Mouse (Mus musculus) megakaryocyte, embryonic 14.5 days (primary cell): Measurements from ENCODE around the gene Nlrx1. TPM values are rescaled to one million over a fixed set of nuclear protein-coding genes. Genes with fewer than 3 reads are reported as not detected.
A peak's percentile ranks its signal among the peaks of the same experiment; 100 is the strongest.
"Not testable (repeated sequence)": the region's sequence is repeated elsewhere in the genome, so short reads cannot be mapped to it uniquely, and the experiment has no call there.

Source experiments
- H3K27me3 ChIP-seq: replicated peaks from 2 replicates; pipeline ENCODE3; 2012; ENCODE audit warnings: inconsistent platforms
- H3K36me3 ChIP-seq: replicated peaks from 2 replicates; pipeline ENCODE3; 2012; ENCODE audit warnings: low read length, inconsistent platforms, mixed read lengths
- H3K4me1 ChIP-seq: 2 replicates; pipeline ENCODE4 v1.6.1; 2012; ENCODE audit warnings: inconsistent platforms
- H3K4me3 ChIP-seq: replicated peaks from 2 replicates; pipeline ENCODE3; 2012; ENCODE audit warnings: moderate library complexity, mild to moderate bottlenecking, inconsistent platforms
- H3K9me3 ChIP-seq: 2 replicates; pipeline ENCODE4 v1.6.1; 2012; ENCODE audit warnings: inconsistent platforms
- FLI1 ChIP-seq: IDR thresholded peaks from 2 replicates; pipeline ENCODE4 v1.6.1; 2012; ENCODE audit warnings: low read length, inconsistent platforms, mixed read lengths
- GATA1 ChIP-seq: IDR thresholded peaks from 3 replicates; pipeline ENCODE4 v1.6.1; 2012; ENCODE audit warnings: mixed read lengths, low read length, inconsistent platforms, borderline replicate concordance
- polyA plus RNA-seq: library from polyadenylated mRNA; stranded (reverse); fragments of >175 nt; gene quantifications from 2 replicates; pipeline ENCODE4 v1.2.3, GENCODE M21; 2012; ENCODE audit warnings: low replicate concordance; ENCODE audit not compliant: insufficient read depth

Gene Nlrx1
- polyA plus RNA-seq, 1 experiment = 12.5 TPM

DNA sequence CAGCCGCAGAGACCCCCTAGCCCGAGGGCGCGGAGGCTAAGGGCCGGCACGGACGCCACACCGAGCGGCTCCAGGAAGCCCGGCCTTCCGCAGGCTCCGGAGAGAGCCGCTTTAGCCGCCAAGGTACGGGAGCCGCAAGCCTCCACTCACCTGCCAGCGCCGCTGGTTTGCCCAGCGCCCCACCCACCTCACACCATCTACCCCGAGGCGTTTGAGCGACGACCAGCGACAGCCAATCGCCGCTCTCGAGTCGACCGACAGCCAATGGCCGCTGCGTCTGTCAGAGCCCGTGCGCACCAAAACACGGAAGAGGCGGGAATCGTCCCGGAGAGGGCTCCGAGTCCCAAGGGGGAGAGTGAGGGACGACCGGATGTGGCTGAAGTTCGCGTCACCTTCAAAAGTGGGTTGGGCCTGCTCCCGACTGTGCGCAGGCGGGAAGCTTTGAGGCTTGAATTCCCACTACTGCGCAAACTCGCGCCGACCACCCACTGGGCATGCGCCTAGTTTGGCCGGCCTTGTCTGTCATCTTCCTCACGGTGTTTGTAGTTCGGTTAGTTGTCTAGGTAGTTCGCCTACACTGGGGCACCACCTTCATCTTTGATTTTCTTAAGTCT is 37.2 kb upstream of the Nlrx1 start, which contains the start of gene Hinfp:
Hinfp (minus strand) TSS at position 206 of the 614 bp plus-strand sequence.
- TF ChIP-seq FLI1 = peak; percentile 99; the same call in 1 of the 2 replicates
- TF ChIP-seq GATA1 = no peak
- H3K9me3 ChIP-seq = no peaks in the 10 kb centered on the region
- peak within 1 kb of the TSS; percentile 93 for H3K4me3 ChIP-seq
- H3K27me3 ChIP-seq = no peaks in the 10 kb centered on the region
- H3K36me3 ChIP-seq = peaks cover 50% of the 10 kb centered on the region
- peaks cover 46% of the 10 kb centered on the region for H3K4me1 ChIP-seq

DNA sequence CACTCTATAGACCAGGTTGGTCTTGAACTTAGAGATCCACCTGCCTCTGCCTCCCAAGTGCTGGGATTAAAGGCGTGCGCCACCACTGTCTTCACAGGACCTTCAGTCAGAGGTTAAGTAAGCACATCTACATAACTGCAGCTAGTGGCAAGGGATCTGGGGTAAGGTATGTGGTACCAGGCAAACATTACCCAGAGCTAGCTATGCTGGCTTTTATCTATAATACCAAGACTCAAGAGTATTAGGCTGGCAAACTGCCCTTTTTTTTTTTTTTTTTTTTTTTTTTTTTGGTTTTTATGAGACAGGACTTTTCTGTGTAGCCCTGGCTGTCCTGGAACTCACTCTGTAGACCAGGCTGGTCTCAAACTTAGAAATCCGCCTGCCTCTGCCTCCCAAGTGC is 31.6 kb upstream of the Nlrx1 start:
- not testable (repeated sequence) for H3K27me3 ChIP-seq, H3K9me3 ChIP-seq
- H3K4me3 ChIP-seq = peak overlapping the region; percentile 33
- H3K36me3 ChIP-seq = peaks cover 85% of the 10 kb centered on the region
- peaks cover 69% of the 10 kb centered on the region for H3K4me1 ChIP-seq

DNA sequence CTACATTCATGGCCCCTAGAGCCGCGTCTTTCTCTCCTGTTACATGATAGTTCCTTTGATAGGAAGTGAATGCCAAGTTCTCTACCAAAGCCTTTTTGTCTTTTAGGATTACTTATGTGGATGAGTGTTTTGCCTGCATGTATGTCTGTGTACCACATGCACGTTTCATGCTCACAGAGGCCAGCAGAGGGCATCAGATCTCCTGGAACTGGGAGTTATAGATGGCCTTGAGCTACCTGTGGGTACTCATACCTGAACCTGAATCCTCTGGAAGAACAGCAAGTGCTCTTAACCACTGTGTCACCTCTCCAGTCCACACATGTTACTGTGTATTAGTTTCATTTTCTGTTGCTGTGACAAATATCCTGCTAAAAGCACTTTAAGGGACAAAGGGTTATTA is 24.1 kb upstream of the Nlrx1 start:
- H3K4me1 ChIP-seq = peaks cover 19% of the 10 kb centered on the region
- H3K27me3 ChIP-seq = peaks cover 20% of the 10 kb centered on the region
- no peak overlapping the region for H3K4me3 ChIP-seq
- no peak for TF ChIP-seq GATA1
- no peak for TF ChIP-seq FLI1
- peaks cover 82% of the 10 kb centered on the region for H3K36me3 ChIP-seq
- peaks cover 14% of the 10 kb centered on the region for H3K9me3 ChIP-seq

DNA sequence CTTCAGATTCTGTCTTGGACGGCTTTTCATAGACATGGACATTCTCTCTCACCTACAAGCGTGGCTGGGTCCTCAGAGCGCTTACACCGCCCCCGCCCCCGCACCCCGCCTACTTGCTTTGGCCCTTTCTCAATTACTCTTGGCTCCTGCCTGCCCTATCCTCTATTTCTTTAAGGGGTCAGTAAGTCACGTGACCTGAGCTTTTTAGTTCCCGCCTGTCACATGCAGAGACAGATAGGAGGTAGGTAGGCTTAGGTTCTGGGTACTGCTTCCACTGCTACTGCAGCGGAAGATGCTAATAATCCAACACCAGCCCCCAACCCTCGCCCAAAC is 20.5 kb upstream of the Nlrx1 start:
- peaks cover 49% of the 10 kb centered on the region for H3K36me3 ChIP-seq
- H3K4me3 ChIP-seq = no peak overlapping the region
- peaks cover 16% of the 10 kb centered on the region for H3K9me3 ChIP-seq
- peaks cover 37% of the 10 kb centered on the region for H3K4me1 ChIP-seq
- peaks cover 47% of the 10 kb centered on the region for H3K27me3 ChIP-seq
- TF ChIP-seq GATA1 (no peak), FLI1 (no peak)

DNA sequence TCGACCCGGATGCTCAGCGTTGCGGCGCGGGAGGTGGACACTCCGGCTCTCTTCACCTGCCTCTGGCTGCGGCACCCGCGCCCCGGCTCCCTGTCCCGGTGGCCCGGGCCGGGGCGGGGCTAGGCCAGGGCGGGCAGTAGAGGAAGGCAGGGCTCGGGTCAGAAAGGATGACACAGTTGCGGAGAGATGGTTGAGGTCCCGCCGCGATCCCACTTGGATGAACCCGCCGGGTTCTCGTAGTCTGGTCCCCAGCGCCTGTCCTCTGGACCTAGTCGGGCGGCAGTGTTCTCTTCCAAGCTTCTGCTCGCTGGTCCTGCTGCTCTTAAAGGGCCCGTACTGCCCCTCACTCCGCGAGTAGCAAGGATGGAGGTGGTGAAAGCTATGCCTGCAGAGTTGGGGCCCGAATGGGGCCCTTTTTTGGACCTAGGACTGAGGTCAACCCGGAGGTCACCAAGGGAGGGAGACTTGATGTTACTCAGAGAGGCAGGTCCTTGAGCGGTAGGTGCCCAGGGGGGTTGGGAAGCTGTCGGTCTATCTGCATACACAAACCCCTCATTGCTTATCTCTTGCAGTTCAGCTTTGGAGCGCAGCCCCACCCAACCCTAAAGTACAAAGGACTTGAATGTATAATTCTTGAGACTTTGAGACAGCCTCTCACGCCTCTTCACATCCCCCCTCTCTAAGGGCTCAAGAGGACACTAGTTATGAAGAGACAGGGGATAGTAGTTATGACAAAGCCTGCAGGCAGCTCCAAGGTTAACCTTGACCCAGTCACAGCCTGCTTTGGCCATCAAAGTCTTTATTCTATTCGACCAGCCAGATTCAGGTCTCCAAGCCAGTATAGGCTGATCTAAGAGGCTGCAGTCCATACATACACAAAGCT is 19.9 kb upstream of the Nlrx1 start, which contains the start of gene Abcg4:
Abcg4 (minus strand) TSS at position 540 of the 883 bp plus-strand sequence.
- H3K4me1 ChIP-seq = peaks cover 40% of the 10 kb centered on the region
- H3K27me3 ChIP-seq = peaks cover 52% of the 10 kb centered on the region
- peaks cover 43% of the 10 kb centered on the region for H3K36me3 ChIP-seq
- TF ChIP-seq FLI1 (no peak), GATA1 (no peak)
- peaks cover 16% of the 10 kb centered on the region for H3K9me3 ChIP-seq
- peak within 1 kb of the TSS; percentile 89 for H3K4me3 ChIP-seq

DNA sequence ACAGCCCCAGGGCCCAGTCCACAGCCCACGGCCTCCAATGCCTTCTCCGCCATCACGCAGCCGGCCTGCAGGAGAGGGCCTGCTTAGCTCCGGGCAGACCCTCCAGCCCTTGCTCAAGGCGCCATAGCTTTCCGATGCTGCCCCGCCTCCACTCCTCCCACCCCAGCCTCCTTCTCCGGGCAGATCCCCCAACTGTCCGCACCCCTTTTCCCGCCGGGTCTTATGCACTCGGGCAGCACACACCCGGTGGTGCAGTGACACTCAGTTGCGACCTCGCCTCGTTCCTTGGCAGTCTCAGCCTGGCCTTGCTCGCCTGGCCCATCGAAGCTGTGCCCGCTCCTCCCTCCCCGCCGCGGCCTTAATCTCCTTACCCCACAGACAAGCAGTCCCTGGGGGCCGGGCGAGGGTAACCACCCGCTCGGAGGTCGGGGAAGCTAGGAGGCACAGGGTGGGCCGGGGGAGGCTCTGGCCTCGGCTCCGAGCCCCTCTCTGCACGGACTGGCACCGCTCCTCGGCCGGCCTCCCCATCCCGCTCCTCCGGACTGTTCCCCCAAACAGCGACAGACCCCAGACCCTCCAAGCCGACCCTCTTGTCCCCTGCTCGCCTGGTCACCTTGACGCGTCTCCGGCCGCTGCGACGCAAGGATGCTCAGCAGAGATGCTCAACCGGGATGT is 19.1 kb upstream of the Nlrx1 start:
- no peak for TF ChIP-seq GATA1
- no peak for TF ChIP-seq FLI1
- H3K4me1 ChIP-seq = peaks cover 44% of the 10 kb centered on the region
- peaks cover 16% of the 10 kb centered on the region for H3K9me3 ChIP-seq
- peak overlapping the region; percentile 89 for H3K4me3 ChIP-seq
- H3K27me3 ChIP-seq = peaks cover 55% of the 10 kb centered on the region
- H3K36me3 ChIP-seq = peaks cover 35% of the 10 kb centered on the region

DNA sequence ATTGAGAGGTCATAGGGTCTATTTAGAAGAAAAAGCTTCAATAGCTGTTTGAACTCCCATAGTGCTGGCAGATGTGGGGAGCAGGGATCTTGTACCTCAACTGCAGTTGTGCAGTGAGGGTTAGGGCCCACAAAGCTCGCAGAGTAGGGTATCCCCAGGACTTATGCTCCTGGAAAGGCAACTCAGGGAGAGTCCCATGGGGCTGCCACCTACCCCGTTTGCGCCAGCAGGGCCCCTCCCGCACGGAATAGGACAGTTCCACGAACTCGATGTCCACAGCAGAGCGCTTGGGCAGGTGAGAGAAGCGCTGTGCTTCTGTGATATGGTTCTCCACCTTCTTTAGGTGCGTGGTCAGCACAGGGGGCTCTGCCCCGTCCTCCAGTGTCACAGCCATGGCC is 18.6 kb upstream of the Nlrx1 start:
- peaks cover 30% of the 10 kb centered on the region for H3K36me3 ChIP-seq

GRCm38 (mm10) chr9:44286256-44286850 is 18.0 kb upstream of the Nlrx1 start:
- peaks cover 16% of the 10 kb centered on the region for H3K9me3 ChIP-seq
- peaks cover 49% of the 10 kb centered on the region for H3K4me1 ChIP-seq
- peaks cover 23% of the 10 kb centered on the region for H3K36me3 ChIP-seq
- H3K4me3 ChIP-seq = no peak overlapping the region
- TF ChIP-seq GATA1 (no peak), FLI1 (no peak)
- peaks cover 66% of the 10 kb centered on the region for H3K27me3 ChIP-seq

More for the DNA sequence above, 18.6 kb upstream of the Nlrx1 start:
- H3K27me3 ChIP-seq = peaks cover 60% of the 10 kb centered on the region
- TF ChIP-seq FLI1 (no peak), GATA1 (no peak)
- peak overlapping the region; percentile 89 for H3K4me3 ChIP-seq
- H3K9me3 ChIP-seq = peaks cover 16% of the 10 kb centered on the region
- peaks cover 46% of the 10 kb centered on the region for H3K4me1 ChIP-seq

GRCm38 (mm10) chr9:44283183-44283582 is 14.8 kb upstream of the Nlrx1 start:
- H3K4me3 ChIP-seq = no peak overlapping the region
- 0 out of 2 replicates have a peak, but pooled peaks cover 7% of the 10 kb centered on the region for H3K9me3 ChIP-seq
- H3K4me1 ChIP-seq = peaks cover 38% of the 10 kb centered on the region
- no peaks in the 10 kb centered on the region for H3K36me3 ChIP-seq
- TF ChIP-seq GATA1 = no peak
- no peak for TF ChIP-seq FLI1
- peaks cover 84% of the 10 kb centered on the region for H3K27me3 ChIP-seq

DNA sequence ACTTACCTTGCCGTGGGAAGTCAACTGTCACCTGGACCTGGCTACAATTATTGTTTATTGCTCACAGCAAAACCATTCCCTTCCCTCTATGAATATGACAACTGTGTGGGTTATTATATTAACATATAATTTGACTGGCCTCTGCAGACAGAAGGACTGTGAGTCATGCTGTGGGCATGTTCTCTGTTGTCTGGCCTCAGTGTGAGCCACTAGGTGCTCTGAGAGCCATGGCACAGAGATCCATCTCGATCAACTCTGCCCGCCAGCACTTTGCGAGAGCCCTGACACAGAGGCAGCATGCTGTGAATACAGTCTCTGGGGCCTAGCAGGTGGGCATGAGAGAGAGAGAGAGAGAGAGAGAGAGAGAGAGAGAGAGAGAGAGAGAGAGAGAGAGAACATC is 1.6 kb upstream of the Nlrx1 start:
- Histone ChIP-seq H3K4me3 (no peak overlapping the region), H3K4me1 (peaks cover 60% of the 10 kb centered on the region), H3K36me3 (peaks cover 2% of the 10 kb centered on the region), H3K27me3 (peaks cover 28% of the 10 kb centered on the region), H3K9me3 (no peaks in the 10 kb centered on the region)
- TF ChIP-seq GATA1 (no peak), FLI1 (no peak)
